Mouse (Mus musculus) hindbrain, embryonic 12.5 days (tissue): Measurements from ENCODE around the gene 2010111I01Rik. TPM values are rescaled to one million over a fixed set of nuclear protein-coding genes. Genes with fewer than 3 reads are reported as not detected.

Experiments
- ATAC-seq: fragments of 200-750 bp; cut with Nextera tagmentation; 2 replicates; pipeline ENCODE4 v1.8.0; 2017; ENCODE audit warnings: moderate TSS enrichment; ENCODE audit not compliant: low FRiP score
- H3K27ac ChIP-seq: fragments of 300-500 bp; sonication (generic); 2 replicates; pipeline ENCODE4 v1.5.1; 2016; ENCODE audit warnings: mild to moderate bottlenecking
- H3K27me3 ChIP-seq: fragments of 300-500 bp; sonication (generic); 2 replicates; pipeline ENCODE4 v1.6.1; 2016; ENCODE audit warnings: mild to moderate bottlenecking
- H3K36me3 ChIP-seq: fragments of 300-500 bp; sonication (generic); 2 replicates; pipeline ENCODE4 v1.6.1; 2016; ENCODE audit warnings: mild to moderate bottlenecking
- H3K4me1 ChIP-seq: fragments of 300-500 bp; sonication (generic); 2 replicates; pipeline ENCODE4 v1.6.1; 2016
- H3K4me2 ChIP-seq: fragments of 300-500 bp; sonication (generic); replicated peaks from 2 replicates; pipeline ENCODE4 v1.6.1; 2016; ENCODE audit warnings: mild to moderate bottlenecking
- H3K4me3 ChIP-seq: fragments of 300-500 bp; sonication (generic); 2 replicates; pipeline ENCODE4 v1.5.1; 2016; ENCODE audit warnings: mild to moderate bottlenecking
- H3K9ac ChIP-seq: fragments of 300-500 bp; sonication (generic); 2 replicates; pipeline ENCODE4 v1.6.1; 2016; ENCODE audit warnings: mild to moderate bottlenecking, moderate library complexity
- H3K9me3 ChIP-seq: fragments of 300-500 bp; sonication (generic); replicated peaks from 2 replicates; pipeline ENCODE4 v1.6.1; 2016; ENCODE audit warnings: mild to moderate bottlenecking
- WGBS: fragments of 180-500 bp; shearing (Covaris S2); methylation state at CpG from one replicate; pipeline ENCODE4 v1.1.7; 2016; 5-methylcytosine and 5-hydroxymethylcytosine counted together
- polyA plus RNA-seq: library from polyadenylated mRNA; unstranded; fragments of >200 nt; fragmentation: Nextera tagmentation; extraction: Ambion mirVana; gene quantifications from 2 replicates; pipeline ENCODE4 v1.2.1, GENCODE M21; 2016

The 2010111I01Rik gene
- polyA plus RNA-seq, 1 experiment from 2014 or later = 47.6 TPM

DNA sequence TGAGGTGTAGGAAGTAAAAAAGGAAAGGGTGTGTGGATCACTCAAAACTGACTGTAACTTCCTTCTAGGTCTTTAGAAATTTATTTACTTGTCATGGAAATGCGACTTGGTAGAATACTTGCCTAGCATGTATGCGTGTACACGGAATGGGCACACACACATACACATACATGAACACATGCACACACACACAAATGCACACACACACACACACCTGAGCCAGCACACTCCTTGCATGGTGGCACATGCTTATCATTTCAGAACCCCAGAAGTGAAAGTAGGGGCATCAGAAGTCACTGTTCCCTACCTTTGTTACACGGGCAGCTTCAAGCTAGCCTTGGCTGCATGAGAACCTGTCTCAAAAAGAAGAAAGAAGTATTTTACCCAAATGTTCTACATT lies 311.7 kb downstream of the 2010111I01Rik start:
- H3K27me3 ChIP-seq = peaks cover 30% of the 10 kb centered on the region
- H3K4me1 ChIP-seq = peaks cover 38% of the 10 kb centered on the region
- no peak overlapping the region for H3K4me2 ChIP-seq
- ATAC-seq = no peak
- H3K9me3 ChIP-seq = no peaks in the 10 kb centered on the region
- H3K9ac ChIP-seq = no peak overlapping the region
- no peak overlapping the region for H3K4me3 ChIP-seq
- H3K27ac ChIP-seq = no peak overlapping the region
- 93% methylated on average over 4 of the region's 4 CpGs for WGBS
- no peaks in the 10 kb centered on the region for H3K36me3 ChIP-seq

GRCm38 (mm10) chr13:63277316-63277715 lies 312.6 kb downstream of the 2010111I01Rik start:
- Histone ChIP-seq H3K4me3 (no peak overlapping the region), H3K9ac (no peak overlapping the region), H3K27ac (no peak overlapping the region), H3K36me3 (peaks cover 5% of the 10 kb centered on the region; the same call in 1 of the 2 replicates), H3K4me2 (no peak overlapping the region), H3K9me3 (no peaks in the 10 kb centered on the region), H3K27me3 (peaks cover 30% of the 10 kb centered on the region), H3K4me1 (peaks cover 33% of the 10 kb centered on the region)
- no peak for ATAC-seq
- WGBS = 72% methylated on average over 5 of the region's 5 CpGs

DNA sequence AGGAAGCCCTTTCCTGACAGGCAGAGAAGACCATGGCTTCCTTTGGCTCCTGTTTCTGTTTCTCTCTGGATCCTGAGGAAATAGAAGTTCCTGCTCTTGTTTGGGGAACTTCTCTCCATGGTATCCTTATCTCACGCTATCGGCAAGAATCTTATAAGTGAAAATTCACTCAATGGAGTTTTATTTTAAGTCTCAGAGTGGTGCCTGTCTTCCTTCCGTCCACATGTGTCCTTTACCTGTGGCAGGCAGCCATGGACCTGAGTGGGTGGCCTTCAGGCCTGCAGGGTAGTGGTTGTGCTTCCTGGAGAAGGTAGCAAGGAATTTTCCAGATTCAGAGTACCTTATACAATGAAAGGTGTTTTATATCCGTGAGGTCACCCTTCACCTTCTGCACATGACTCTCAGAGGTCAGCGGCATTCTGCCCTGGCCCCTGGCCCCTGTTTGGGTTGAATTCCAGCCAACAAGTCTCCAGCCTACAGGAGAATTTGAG lies 313.5 kb downstream of the 2010111I01Rik start:
- no peak overlapping the region for H3K4me3 ChIP-seq
- ATAC-seq = peak; percentile 3; the same call in 1 of the 2 replicates
- peak overlapping the region; percentile 36; the same call in 1 of the 2 replicates for H3K4me2 ChIP-seq
- peak overlapping the region; percentile 62 for H3K27ac ChIP-seq
- peaks cover 25% of the 10 kb centered on the region for H3K4me1 ChIP-seq
- H3K9me3 ChIP-seq = no peaks in the 10 kb centered on the region
- H3K36me3 ChIP-seq = peaks cover 7% of the 10 kb centered on the region; the same call in 1 of the 2 replicates
- H3K27me3 ChIP-seq = peaks cover 24% of the 10 kb centered on the region
- 50% methylated on average over 5 of the region's 5 CpGs for WGBS
- H3K9ac ChIP-seq = no peak overlapping the region

DNA sequence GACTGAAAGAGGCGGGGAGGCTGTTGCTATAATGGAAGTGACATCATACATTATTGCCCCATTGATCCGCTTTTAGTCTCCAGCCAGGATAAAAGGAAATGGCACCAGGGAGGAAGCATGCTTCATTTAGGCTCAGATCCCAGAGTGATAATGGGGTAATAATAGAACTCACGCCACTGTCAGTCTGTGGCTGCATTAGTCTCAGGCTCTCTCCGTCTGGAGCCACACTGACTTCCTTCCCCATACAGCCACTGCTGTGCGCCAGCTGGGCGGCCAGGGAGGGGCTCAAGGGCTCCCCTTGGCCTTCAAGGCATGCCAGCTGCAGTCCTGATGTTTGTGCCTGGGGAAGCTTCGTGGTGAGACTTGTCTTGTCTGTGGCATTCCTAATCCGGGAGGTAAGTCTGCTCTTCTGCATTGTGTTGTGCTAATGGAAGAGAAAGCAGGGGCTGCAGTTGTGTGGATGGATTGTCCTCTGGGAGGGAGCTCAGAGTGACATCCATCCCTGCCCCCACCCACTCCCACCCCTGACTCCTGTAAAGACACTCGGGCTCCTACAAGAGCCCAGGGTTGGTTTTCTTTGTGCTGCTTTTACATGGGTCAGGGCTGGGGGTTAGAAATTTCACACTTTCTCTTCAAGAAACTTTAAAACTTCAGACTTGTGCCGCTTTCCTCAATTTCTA lies 314.2 kb downstream of the 2010111I01Rik start:
- Histone ChIP-seq H3K4me1 (peaks cover 25% of the 10 kb centered on the region), H3K27me3 (peaks cover 23% of the 10 kb centered on the region), H3K4me3 (peak overlapping the region; percentile 6; the same call in 1 of the 2 replicates), H3K9ac (peak overlapping the region; percentile 32), H3K27ac (peak overlapping the region; percentile 62; the same call in 1 of the 2 replicates), H3K4me2 (peak overlapping the region; percentile 36), H3K36me3 (peaks cover 13% of the 10 kb centered on the region; the same call in 1 of the 2 replicates), H3K9me3 (no peaks in the 10 kb centered on the region)
- WGBS = 5% methylated on average over 10 of the region's 10 CpGs
- peak; percentile 83 for ATAC-seq

GRCm38 (mm10) chr13:63279807-63280206 lies 315.1 kb downstream of the 2010111I01Rik start:
- Histone ChIP-seq H3K4me1 (peaks cover 25% of the 10 kb centered on the region), H3K4me2 (0 out of 2 replicates have a peak overlapping the region, but pooled peaks have one; percentile 6), H3K27me3 (peaks cover 21% of the 10 kb centered on the region), H3K9me3 (no peaks in the 10 kb centered on the region), H3K27ac (peak overlapping the region; percentile 8; the same call in 1 of the 2 replicates), H3K4me3 (no peak overlapping the region), H3K36me3 (peaks cover 13% of the 10 kb centered on the region; the same call in 1 of the 2 replicates), H3K9ac (no peak overlapping the region)
- WGBS = 47% methylated on average over 8 of the region's 8 CpGs
- ATAC-seq = no peak

DNA sequence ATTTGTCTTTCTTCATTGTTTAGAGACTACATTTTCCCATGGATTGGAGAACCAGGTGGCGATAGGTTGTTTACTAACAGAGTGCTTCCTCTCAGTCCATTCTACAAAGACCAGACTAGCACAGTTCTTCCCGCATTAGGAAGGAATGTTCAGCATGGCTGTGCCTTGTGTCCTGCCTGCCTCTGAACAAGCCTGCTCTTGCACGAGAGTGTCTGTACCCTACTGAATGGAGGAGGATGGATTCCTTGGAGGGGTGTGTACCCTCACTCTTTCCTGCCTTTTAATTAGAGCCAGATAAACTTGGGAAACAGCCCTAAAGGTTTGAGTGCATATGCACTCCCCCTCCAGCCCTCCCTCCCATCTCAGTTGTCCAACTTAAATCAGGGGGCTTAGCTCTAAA lies 315.7 kb downstream of the 2010111I01Rik start:
- H3K4me1 ChIP-seq = peaks cover 25% of the 10 kb centered on the region
- no peak for ATAC-seq
- H3K9ac ChIP-seq = no peak overlapping the region
- H3K36me3 ChIP-seq = peaks cover 15% of the 10 kb centered on the region; the same call in 1 of the 2 replicates
- H3K4me2 ChIP-seq = no peak overlapping the region; the same call in 1 of the 2 replicates
- H3K27me3 ChIP-seq = peaks cover 21% of the 10 kb centered on the region
- H3K9me3 ChIP-seq = no peaks in the 10 kb centered on the region
- WGBS = 39% methylated on average over 3 of the region's 3 CpGs
- H3K4me3 ChIP-seq = no peak overlapping the region
- no peak overlapping the region; the same call in 1 of the 2 replicates for H3K27ac ChIP-seq

DNA sequence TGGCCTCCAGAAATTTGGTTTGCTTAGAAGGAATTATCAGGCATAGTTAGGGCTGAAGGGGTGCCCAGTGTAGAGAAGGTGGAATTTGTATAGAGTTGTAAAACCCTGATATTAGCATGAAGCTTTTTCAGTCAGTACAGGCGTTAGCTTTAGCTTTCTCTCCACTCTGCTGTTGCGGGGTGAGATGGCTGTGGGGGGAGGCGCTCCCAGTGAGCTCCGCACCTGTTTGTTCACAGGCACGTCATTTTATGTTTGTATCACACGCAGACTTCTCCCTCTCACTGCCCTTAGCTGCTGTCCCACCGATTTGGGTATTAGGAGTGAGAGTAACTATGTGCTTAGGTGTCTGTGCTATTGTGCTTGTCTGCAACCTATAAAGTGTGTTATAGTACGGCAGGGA lies 316.5 kb downstream of the 2010111I01Rik start:
- Histone ChIP-seq H3K9ac (no peak overlapping the region), H3K4me2 (no peak overlapping the region), H3K36me3 (peaks cover 21% of the 10 kb centered on the region), H3K27ac (no peak overlapping the region), H3K27me3 (peaks cover 21% of the 10 kb centered on the region), H3K4me1 (peaks cover 25% of the 10 kb centered on the region), H3K4me3 (no peak overlapping the region), H3K9me3 (no peaks in the 10 kb centered on the region)
- ATAC-seq = no peak
- 86% methylated on average over 8 of the region's 8 CpGs for WGBS

GRCm38 (mm10) chr13:63283236-63283635 lies 318.5 kb downstream of the 2010111I01Rik start:
- H3K27me3 ChIP-seq = peaks cover 10% of the 10 kb centered on the region
- H3K9me3 ChIP-seq = no peaks in the 10 kb centered on the region
- H3K4me2 ChIP-seq = no peak overlapping the region
- no peak overlapping the region for H3K4me3 ChIP-seq
- no peak overlapping the region for H3K9ac ChIP-seq
- no peak for ATAC-seq
- H3K27ac ChIP-seq = no peak overlapping the region
- H3K4me1 ChIP-seq = peaks cover 23% of the 10 kb centered on the region
- peaks cover 31% of the 10 kb centered on the region for H3K36me3 ChIP-seq

GRCm38 (mm10) chr13:63284748-63285147 lies 320.1 kb downstream of the 2010111I01Rik start:
- Histone ChIP-seq H3K27ac (no peak overlapping the region), H3K36me3 (peaks cover 31% of the 10 kb centered on the region), H3K4me3 (no peak overlapping the region), H3K4me1 (peaks cover 9% of the 10 kb centered on the region), H3K9me3 (no peaks in the 10 kb centered on the region), H3K4me2 (no peak overlapping the region), H3K27me3 (peaks cover 11% of the 10 kb centered on the region), H3K9ac (no peak overlapping the region)
- WGBS = 96% methylated on average over 3 of the region's 3 CpGs
- no peak for ATAC-seq

DNA sequence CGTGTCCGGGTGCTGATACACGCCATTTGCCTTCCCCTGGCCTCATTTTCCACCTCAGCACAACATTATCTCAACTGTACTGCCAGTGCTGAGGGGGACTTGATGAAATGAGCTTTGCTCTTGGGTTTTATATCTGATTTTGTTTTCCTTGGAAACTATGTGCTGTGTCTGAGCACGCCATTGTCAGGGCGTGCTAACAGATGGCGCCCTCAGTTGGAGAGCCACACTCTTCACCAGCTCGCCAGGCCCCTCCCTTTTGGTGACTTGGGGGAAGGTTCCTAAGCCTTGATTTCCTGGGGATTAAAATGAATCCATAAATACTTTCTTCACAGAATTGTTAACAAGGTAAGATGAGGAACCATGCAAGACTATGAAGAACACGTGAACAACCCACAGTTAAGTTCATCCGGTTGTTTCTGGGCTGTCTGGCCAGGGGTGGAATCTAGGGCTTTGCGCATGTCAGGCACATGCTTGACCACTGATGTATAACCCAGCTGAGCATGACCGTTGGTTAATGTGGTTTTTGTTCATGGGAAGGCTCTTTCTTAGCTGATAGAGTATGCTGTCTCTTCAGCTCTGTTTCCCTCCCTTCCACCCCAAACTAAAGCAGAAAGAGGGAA lies 321.9 kb downstream of the 2010111I01Rik start:
- H3K4me3 ChIP-seq = no peak overlapping the region
- WGBS = 87% methylated on average over 11 of the region's 11 CpGs
- H3K27me3 ChIP-seq = peaks cover 13% of the 10 kb centered on the region
- no peak overlapping the region for H3K9ac ChIP-seq
- ATAC-seq = no peak
- no peak overlapping the region for H3K4me2 ChIP-seq
- H3K27ac ChIP-seq = no peak overlapping the region
- H3K36me3 ChIP-seq = peaks cover 31% of the 10 kb centered on the region
- no peaks in the 10 kb centered on the region; the same call in 1 of the 2 replicates for H3K4me1 ChIP-seq
- H3K9me3 ChIP-seq = no peaks in the 10 kb centered on the region

- H3K9ac ChIP-seq = no peak overlapping the region
- ATAC-seq = no peak
- H3K27me3 ChIP-seq = peaks cover 15% of the 10 kb centered on the region
- H3K4me2 ChIP-seq = no peak overlapping the region
- 64% methylated on average over 4 of the region's 4 CpGs for WGBS
- H3K4me1 ChIP-seq = peaks cover 7% of the 10 kb centered on the region
- no peak overlapping the region for H3K27ac ChIP-seq
- H3K9me3 ChIP-seq = no peaks in the 10 kb centered on the region
- H3K4me3 ChIP-seq = no peak overlapping the region
- H3K36me3 ChIP-seq = peaks cover 18% of the 10 kb centered on the region
Measured at GRCm38 (mm10) chr13:63289152-63289551, 324.5 kb downstream of the 2010111I01Rik start.

DNA sequence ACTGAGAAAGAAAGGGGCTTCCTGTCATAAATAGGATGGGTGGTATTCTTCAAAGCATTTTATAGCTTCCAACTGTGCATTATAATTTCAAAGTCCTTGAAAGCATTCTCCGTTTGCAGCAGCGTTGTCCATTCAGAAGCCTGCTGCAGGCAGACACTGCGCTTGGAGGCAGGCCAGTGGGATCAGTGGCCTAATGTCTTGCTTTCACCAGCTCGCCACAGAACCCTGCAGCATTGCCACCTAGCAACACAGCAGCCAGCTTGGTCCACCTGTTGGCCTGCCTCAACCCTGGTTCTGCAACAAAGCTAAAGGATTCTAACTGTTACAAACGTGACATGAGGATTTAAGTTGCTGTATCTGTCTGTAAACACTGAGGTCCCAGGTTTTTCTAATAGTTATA lies 325.0 kb downstream of the 2010111I01Rik start:
- Histone ChIP-seq H3K4me3 (no peak overlapping the region), H3K27ac (no peak overlapping the region), H3K27me3 (peaks cover 15% of the 10 kb centered on the region), H3K9me3 (no peaks in the 10 kb centered on the region), H3K9ac (no peak overlapping the region), H3K36me3 (peaks cover 18% of the 10 kb centered on the region), H3K4me2 (no peak overlapping the region), H3K4me1 (peaks cover 12% of the 10 kb centered on the region)
- 71% methylated on average over 5 of the region's 5 CpGs for WGBS
- ATAC-seq = no peak
